17 mouse cellular contexts compared by ENCODE assay signal in the genomic region with DNA sequence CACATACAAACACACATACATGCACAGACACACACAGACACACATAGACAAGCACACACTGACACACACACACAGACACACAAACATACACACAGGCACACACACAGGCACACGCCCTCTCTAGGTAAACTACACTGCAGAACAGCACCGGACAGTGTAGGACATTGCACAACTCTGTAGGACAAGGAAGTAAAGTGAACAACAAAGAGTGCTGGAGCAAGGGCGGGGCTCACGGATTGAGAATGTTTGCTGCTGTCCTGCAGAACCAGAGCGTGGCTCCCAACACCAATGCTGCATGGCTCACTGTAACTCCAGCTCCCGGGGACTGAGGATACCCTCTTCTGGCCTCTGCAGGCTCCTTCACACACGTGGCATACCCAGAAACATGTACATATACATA. TPM values are rescaled to one million over a fixed set of nuclear protein-coding genes. Genes with fewer than 3 reads are reported as not detected.
DNase-seq lines count a peak whose midpoint lies in the region; ATAC-seq and TF ChIP-seq lines count a peak whose summit lies in the region.
"Had no signal": no experiment of that assay in that cellular context is flagged by ENCODE, and none has a peak within 500 bp of the region (broad histone marks: within the 10 kb centered on the region; RNA-seq: fewer than 3 reads in every experiment).

No protein-coding gene starts in this region.

- 0 out of 2 replicates have a peak, but pooled peaks have one; percentile 29 for ATAC-seq in liver, embryonic 11.5 days (replicated peaks; ENCODE audit: low FRiP score)
- ATAC-seq: forebrain, embryonic 14.5 days; midbrain, embryonic 16.5 days had no signal

- no peak for TF ChIP-seq POLR2A in thymus, adult 2 months (IDR thresholded peaks at IDR 0.05; ENCODE audit: control insufficient read depth, extremely low read depth, insufficient read depth, low read length, poor library complexity)

- H3K4me1 ChIP-seq in liver, embryonic 11.5 days (replicated peaks; ENCODE audit: control insufficient read depth, insufficient read depth, low read length), result peaks cover 11% of the 10 kb centered on the region
- H3K4me1 ChIP-seq in thymus, adult 2 months (replicated peaks; ENCODE audit: control insufficient read depth, insufficient read depth, low read length), result peaks cover 20% of the 10 kb centered on the region

- WGBS in liver, embryonic 11.5 days, result 56% methylated on average over 7 of the region's 7 CpGs
- 87% methylated on average over 7 of the region's 7 CpGs for WGBS in thymus, adult 2 months

- no peak overlapping the region for H3K4me3 ChIP-seq in liver, embryonic 11.5 days (ENCODE audit: low read depth, low read length)
- no peak overlapping the region for H3K4me3 ChIP-seq in thymus, adult 2 months (ENCODE audit: control insufficient read depth, insufficient read depth, low read length)
- H3K4me3 ChIP-seq: embryonic facial prominence, embryonic 13.5 days; hindbrain, embryonic 15.5 days had no signal

- H3K36me3 ChIP-seq in liver, embryonic 11.5 days (ENCODE audit: control insufficient read depth, insufficient read depth, low read length), result no peaks in the 10 kb centered on the region
- H3K36me3 ChIP-seq in thymus, adult 2 months (ENCODE audit: control insufficient read depth, insufficient read depth, low read length), result no peaks in the 10 kb centered on the region

- no peaks in the 10 kb centered on the region for H3K9me3 ChIP-seq in liver, embryonic 11.5 days (ENCODE audit: control insufficient read depth, low read length)
- H3K9me3 ChIP-seq: embryonic facial prominence, embryonic 13.5 days; hindbrain, embryonic 15.5 days had no signal

- no peak for TF ChIP-seq CTCF in thymus, adult 2 months (IDR thresholded peaks at IDR 0.05; ENCODE audit: borderline replicate concordance, control insufficient read depth, extremely low read depth, insufficient read depth, low read length, poor library complexity)

- peak overlapping the region; percentile 36; the same call in 1 of the 2 replicates for H3K9ac ChIP-seq in liver, embryonic 11.5 days (ENCODE audit: low read depth, low read length)
- H3K9ac ChIP-seq: embryonic facial prominence, embryonic 13.5 days; hindbrain, embryonic 15.5 days had no signal

- H3K4me2 ChIP-seq in liver, embryonic 11.5 days, result no peak overlapping the region
- H3K4me2 ChIP-seq: embryonic facial prominence, embryonic 13.5 days; hindbrain, embryonic 15.5 days had no signal

- H3K27ac ChIP-seq in liver, embryonic 11.5 days (ENCODE audit: low read depth, low read length), result no peak overlapping the region
- H3K27ac ChIP-seq in thymus, adult 2 months (ENCODE audit: control insufficient read depth, insufficient read depth, low read length), result no peak overlapping the region
- H3K27ac ChIP-seq: embryonic facial prominence, embryonic 13.5 days; hindbrain, embryonic 15.5 days had no signal

- peak; percentile 51 to 62 for DNase-seq in urinary bladder, postnatal 36 days (ENCODE audit: low spot score in 2 of 2)
- DNase-seq in urinary bladder, postnatal 10 days (ENCODE audit: low spot score), result no peak
- DNase-seq in liver, embryonic 11.5 days (ENCODE audit: low spot score), result no peak
- peak; percentile 51 to 62 for DNase-seq in lung, postnatal 4 days
- peak; percentile 61 for DNase-seq in yolk sac, embryonic 10.5 days (ENCODE audit: low spot score)
- no peak for DNase-seq in thymus, adult 2 months
- DNase-seq in right cerebral cortex, postnatal 14 days, result no peak
- DNase-seq in ovary, postnatal 14 days (ENCODE audit: low spot score), result no peak
- DNase-seq: cerebellum, adult 9-10 months; gastrocnemius, postnatal 36 days; kidney, postnatal 10 days; thymus, postnatal 25 days had no signal

- peaks cover 8% of the 10 kb centered on the region for H3K27me3 ChIP-seq in liver, embryonic 11.5 days (replicated peaks; ENCODE audit: control insufficient read depth, insufficient read depth, low read length)
- no peaks in the 10 kb centered on the region for H3K27me3 ChIP-seq in thymus, adult 2 months (ENCODE audit: control insufficient read depth, insufficient read depth, low read length)
- H3K27me3 ChIP-seq: embryonic facial prominence, embryonic 13.5 days; hindbrain, embryonic 15.5 days had no signal

RNA-seq across cellular contexts. Expression of gene Slc25a44, which starts 17.9 kb away (rescaled TPM):
- 20.6 and 20.7 TPM in 2 replicates for polyA plus RNA-seq in liver, embryonic 11.5 days (2014; fragmentation: Nextera tagmentation; extraction: Ambion mirVana)
- polyA plus RNA-seq in thymus, adult 2 months (2012; rRNA removed), result 30.8 and 32.5 TPM in 2 replicates

RNA-seq across cellular contexts. Expression of gene Sema4a, which starts 18.1 kb away (rescaled TPM):
- 14.3 and 19.0 TPM in 2 replicates for polyA plus RNA-seq in liver, embryonic 11.5 days (2014; fragmentation: Nextera tagmentation; extraction: Ambion mirVana)
- polyA plus RNA-seq in thymus, adult 2 months (2012; rRNA removed), result 99.3 and 109 TPM in 2 replicates

RNA-seq across cellular contexts. Expression of gene Pmf1, which starts 32.8 kb away (rescaled TPM):
- polyA plus RNA-seq in liver, embryonic 11.5 days (2014; fragmentation: Nextera tagmentation; extraction: Ambion mirVana), result 153 and 165 TPM in 2 replicates
- 138 and 151 TPM in 2 replicates for polyA plus RNA-seq in thymus, adult 2 months (2012; rRNA removed)

RNA-seq across cellular contexts. Expression of gene Bglap, which starts 58.6 kb away (rescaled TPM):
- not detected in 2 replicates for polyA plus RNA-seq in liver, embryonic 11.5 days (2014; fragmentation: Nextera tagmentation; extraction: Ambion mirVana)
- 1.5 and 2.7 TPM in 2 replicates for polyA plus RNA-seq in thymus, adult 2 months (2012; rRNA removed)
- polyA plus RNA-seq: forebrain, embryonic 14.5 days; heart, embryonic 16.5 days; hindbrain, embryonic 15.5 days had no signal

Comparison
In these comparisons a context has a peak if more than half of its experiments do, and no peak if none do; other contexts are left out.
1. DNase-seq: peak in urinary bladder, postnatal 36 days (2 of 2), lung, postnatal 4 days (2 of 2) and yolk sac, embryonic 10.5 days (single experiment); none in urinary bladder, postnatal 10 days (single experiment), liver, embryonic 11.5 days (single experiment), thymus, adult 2 months (single experiment), right cerebral cortex, postnatal 14 days (single experiment) and ovary, postnatal 14 days (single experiment).